Mouse (Mus musculus) adrenal gland (tissue): ENCODE measurements around the gene Plekhd1.

ENCODE experiments used
- intact Hi-C: fragments of 180-260 bp; cut with DNase I; formaldehyde crosslinking; loops from one replicate; pipeline ENCODE4 v1.15.1; 2025
- long read RNA-seq, 2 experiments: library from polyadenylated mRNA; unstranded; transcript quantifications; one replicate each; pipeline ENCODE4 v2.0.0; 2020; ENCODE audit warnings: borderline replicate concordance in 1 of 2; ENCODE audit not compliant: insufficient replicate concordance in 1 of 2

The Plekhd1 gene
- long read RNA-seq, experiment 1 = 0 reads
- long read RNA-seq, experiment 2 = 0 reads

GRCm38 (mm10) chr12:80692269-80692972 is at the start of gene Plekhd1:
Plekhd1 (plus strand) TSS chr12:80692591.
- intact Hi-C loops = no loop called here

- intact Hi-C loops = no loop called here
Measured at GRCm38 (mm10) chr12:80642725-80643692, 49.4 kb upstream of the Plekhd1 start.

GRCm38 (mm10) chr12:80643693-80644505 is 48.5 kb upstream of the Plekhd1 start, which contains the start of the genes Slc39a9 and Erh:
Slc39a9 (plus strand) TSS chr12:80643883.
Erh (minus strand) TSS chr12:80644341.
- intact Hi-C loops = no loop called here

- intact Hi-C loops = no loop called here
Measured at GRCm38 (mm10) chr12:80644506-80644868, 47.9 kb upstream of the Plekhd1 start.

GRCm38 (mm10) chr12:80646377-80646776 is 46.0 kb upstream of the Plekhd1 start:
- intact Hi-C loops = no loop called here

- intact Hi-C loops = no loop called here
Measured at GRCm38 (mm10) chr12:80653951-80654658, 38.3 kb upstream of the Plekhd1 start.

GRCm38 (mm10) chr12:80654659-80655025 is 37.7 kb upstream of the Plekhd1 start:
- intact Hi-C loops = no loop called here

- intact Hi-C loops = no loop called here
Measured at GRCm38 (mm10) chr12:80658661-80659060, 33.7 kb upstream of the Plekhd1 start.

- intact Hi-C loops = no loop called here
Measured at GRCm38 (mm10) chr12:80662322-80662721, 30.1 kb upstream of the Plekhd1 start.

- intact Hi-C loops = no loop called here
Measured at GRCm38 (mm10) chr12:80663935-80664334, 28.5 kb upstream of the Plekhd1 start.

GRCm38 (mm10) chr12:80668391-80668790 is 24.0 kb upstream of the Plekhd1 start:
- intact Hi-C loops = no loop called here

GRCm38 (mm10) chr12:80673170-80673569 is 19.2 kb upstream of the Plekhd1 start:
- intact Hi-C loops = no loop called here

- intact Hi-C loops = loop anchor here (5.0 kb wide), 1 partner anchor 41 kb away; no protein-coding TSS in a partner anchor
Measured at GRCm38 (mm10) chr12:80681340-80681739, 11.1 kb upstream of the Plekhd1 start.

GRCm38 (mm10) chr12:80683554-80683953 is 8.8 kb upstream of the Plekhd1 start:
- intact Hi-C loops = loop anchor here (5.0 kb wide), 1 partner anchor 39 kb away; no protein-coding TSS in a partner anchor

- intact Hi-C loops = loop anchor here (5.0 kb wide), 1 partner anchor 38 kb away; no protein-coding TSS in a partner anchor
Measured at GRCm38 (mm10) chr12:80684316-80684715, 8.1 kb upstream of the Plekhd1 start.

GRCm38 (mm10) chr12:80687788-80688211 is 4.6 kb upstream of the Plekhd1 start:
- intact Hi-C loops = no loop called here

GRCm38 (mm10) chr12:80689696-80690095 is 2.7 kb upstream of the Plekhd1 start:
- intact Hi-C loops = no loop called here

GRCm38 (mm10) chr12:80691671-80692091 is 710 bp upstream of the Plekhd1 start:
- intact Hi-C loops = no loop called here

- intact Hi-C loops = no loop called here
Measured at GRCm38 (mm10) chr12:80693700-80694099, 1.3 kb downstream of the Plekhd1 start.

- intact Hi-C loops = no loop called here
Measured at GRCm38 (mm10) chr12:80695004-80695403, 2.6 kb downstream of the Plekhd1 start.
